Mouse (Mus musculus) right cerebral cortex, postnatal 25 days (tissue): ENCODE results near the gene Mpdu1.
"Not testable (repeated sequence)": the region's sequence is repeated elsewhere in the genome, so short reads cannot be mapped to it uniquely, and the experiment has no call there.

Experiments used
- DNase-seq: peaks from one replicate; pipeline ENCODE4 v3.0.0; 2022

Mpdu1 gene

GRCm38 (mm10) chr11:69662967-69663671 lies 677 bp upstream of the Mpdu1 start:
- no peak for DNase-seq

- DNase-seq: no peak
Measured at GRCm38 (mm10) chr11:69661221-69661881, 1.1 kb downstream of the Mpdu1 start.

DNA sequence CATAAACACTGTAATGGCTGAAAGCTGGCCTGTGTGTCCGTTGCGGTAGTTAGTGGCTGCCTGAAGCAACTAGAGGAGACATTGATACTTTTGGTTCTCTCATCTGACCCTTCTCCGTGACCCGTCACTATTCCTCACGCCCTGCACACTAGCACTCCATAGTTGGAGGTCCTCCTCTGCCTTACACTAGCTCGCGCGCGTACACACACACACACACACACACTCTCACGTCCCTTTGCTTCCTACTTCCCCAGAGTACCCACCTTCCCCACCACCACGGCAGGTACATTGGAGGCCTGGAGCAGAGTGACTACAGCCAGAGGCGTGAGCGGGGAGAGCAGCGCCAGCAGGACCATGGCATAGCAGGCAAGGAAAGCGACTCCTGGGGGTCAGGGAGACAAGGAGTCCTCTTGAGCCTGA lies 5.0 kb downstream of the Mpdu1 start:
- DNase-seq: no peak

- DNase-seq: no peak
Measured at GRCm38 (mm10) chr11:69656617-69657461, 5.6 kb downstream of the Mpdu1 start.

DNA sequence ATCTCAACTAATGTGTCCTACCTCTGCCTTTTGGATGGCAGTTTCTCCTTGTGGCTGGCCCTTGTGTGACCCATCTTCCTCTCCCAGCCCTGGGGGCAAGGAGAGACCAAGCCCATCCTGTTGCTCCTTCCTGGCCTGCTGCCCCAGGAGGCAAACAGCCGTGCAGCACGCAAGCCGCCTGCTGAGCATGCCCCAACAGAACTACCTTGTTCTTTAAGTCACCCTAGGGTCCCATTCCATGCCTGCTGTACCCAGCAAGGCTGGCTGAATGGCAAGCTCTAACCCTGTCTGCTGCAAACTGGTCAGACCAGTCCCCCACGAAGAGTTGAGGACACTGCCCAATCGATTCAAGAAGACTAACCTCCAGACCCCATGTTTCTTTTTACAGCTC lies 6.4 kb downstream of the Mpdu1 start:
- no peak for DNase-seq

- DNase-seq: peak; percentile 74
Measured at GRCm38 (mm10) chr11:69655264-69656064, 7.0 kb downstream of the Mpdu1 start, which contains the start of gene Sox15. Gene Sox15 (plus strand): TSS chr11:69655314.

DNA sequence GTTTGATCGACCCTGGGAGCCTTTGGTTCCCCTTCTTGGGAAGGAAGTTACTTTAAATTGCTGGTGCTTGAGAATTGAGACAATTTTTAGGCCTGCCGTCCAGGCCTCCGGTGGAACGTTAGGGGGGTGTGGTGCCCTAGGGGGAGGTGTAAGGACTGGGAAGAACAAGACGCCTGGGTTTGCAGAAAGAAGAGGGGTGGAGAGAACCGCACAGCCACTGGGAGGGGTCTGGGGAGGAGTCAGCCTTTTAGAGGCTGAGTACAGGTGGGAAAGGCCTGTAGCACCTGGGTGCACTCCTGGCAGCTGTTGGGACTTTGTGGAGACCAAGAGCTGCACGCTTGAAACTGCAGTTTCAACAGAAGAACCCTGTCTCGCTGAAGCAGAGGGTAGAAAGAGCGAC lies 7.7 kb downstream of the Mpdu1 start:
- DNase-seq: no peak

DNA sequence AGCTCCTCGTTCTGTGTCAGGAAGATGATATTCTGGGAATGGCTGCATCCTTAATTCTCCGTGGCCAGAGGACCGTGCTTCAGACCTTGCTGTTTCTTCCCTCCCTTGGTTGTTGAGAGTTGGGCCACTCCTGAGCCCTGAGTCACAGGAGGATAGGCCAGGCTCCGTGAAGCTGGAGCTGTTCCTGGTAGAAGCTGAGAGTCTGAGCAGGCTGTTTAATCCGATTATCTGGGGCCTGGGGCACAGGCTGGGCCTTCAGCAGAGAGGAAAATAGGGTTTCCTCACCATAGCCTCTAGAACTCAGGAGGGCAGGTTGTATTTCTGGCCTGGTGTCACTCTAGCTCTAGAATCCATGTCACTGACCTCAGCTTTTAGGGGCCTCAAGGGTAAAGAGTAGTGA lies 9.0 kb downstream of the Mpdu1 start:
- DNase-seq: no peak

- no peak for DNase-seq
Measured at GRCm38 (mm10) chr11:69645860-69646259, 16.6 kb downstream of the Mpdu1 start.

- DNase-seq: no peak
Measured at GRCm38 (mm10) chr11:69635471-69635870, 27.0 kb downstream of the Mpdu1 start.

DNA sequence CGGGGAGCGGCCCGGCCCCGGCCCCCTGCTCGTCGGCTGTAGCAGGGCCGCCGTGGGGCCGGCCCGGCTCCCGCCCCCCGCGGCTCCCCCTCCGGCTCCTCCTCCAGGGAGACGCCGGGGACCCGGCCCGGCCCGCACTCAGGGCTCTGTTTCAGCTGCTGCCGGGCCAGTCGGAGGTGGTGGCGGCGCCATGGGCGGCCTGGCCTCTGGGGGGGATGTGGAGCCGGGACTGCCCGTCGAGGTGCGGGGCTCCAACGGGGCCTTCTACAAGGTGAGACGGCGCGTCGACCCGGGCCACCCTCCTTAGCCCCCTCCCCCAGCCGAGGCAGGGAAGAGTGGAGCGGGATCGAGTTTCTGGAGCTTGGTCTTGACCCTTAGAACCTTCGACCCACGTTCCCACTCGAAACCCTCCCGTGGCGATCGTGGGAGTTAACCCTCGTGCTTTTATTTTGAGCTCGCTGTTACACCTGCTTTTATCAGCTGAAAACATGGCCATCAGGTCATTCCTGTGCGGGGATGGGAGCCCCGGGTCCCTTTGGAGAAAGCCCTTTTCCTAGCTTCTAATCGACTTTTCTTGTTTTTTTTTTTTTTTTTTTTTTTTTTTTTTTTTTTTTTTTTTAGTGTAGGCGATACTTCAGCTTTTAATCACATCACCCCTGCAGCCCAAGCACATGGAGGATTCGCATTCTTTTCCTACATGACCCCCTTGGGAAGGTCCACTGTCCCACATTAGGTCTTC lies 29.1 kb downstream of the Mpdu1 start:
- DNase-seq: no peak

- DNase-seq: peak; percentile 100
Measured at GRCm38 (mm10) chr11:69632284-69633089, 30.0 kb downstream of the Mpdu1 start, which contains the start of gene Fxr2. Gene Fxr2 (plus strand): TSS chr11:69632990.

- no peak for DNase-seq
Measured at GRCm38 (mm10) chr11:69629802-69630201, 32.6 kb downstream of the Mpdu1 start.

DNA sequence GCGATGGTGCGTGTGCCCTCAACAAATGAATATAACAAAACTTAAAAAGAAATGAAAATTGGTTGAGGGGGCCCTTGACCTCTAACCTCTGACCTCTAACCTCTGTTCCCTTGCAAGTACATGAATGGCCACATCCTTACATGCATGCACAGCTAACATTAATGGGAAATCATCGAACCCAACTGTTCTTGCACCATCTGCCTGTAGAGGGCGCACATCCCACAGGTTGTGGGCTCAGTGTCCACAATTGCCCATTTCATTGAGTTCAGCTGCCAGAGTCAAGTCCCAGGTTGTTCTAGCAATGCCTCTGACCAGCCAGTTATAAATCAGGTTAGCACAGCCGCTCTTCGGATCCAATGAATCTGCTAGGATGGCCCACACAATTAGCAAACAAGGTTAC lies 34.2 kb downstream of the Mpdu1 start:
- DNase-seq: peak; percentile 53

- DNase-seq: not testable (repeated sequence)
Measured at GRCm38 (mm10) chr11:69624339-69624738, 38.1 kb downstream of the Mpdu1 start.

DNA sequence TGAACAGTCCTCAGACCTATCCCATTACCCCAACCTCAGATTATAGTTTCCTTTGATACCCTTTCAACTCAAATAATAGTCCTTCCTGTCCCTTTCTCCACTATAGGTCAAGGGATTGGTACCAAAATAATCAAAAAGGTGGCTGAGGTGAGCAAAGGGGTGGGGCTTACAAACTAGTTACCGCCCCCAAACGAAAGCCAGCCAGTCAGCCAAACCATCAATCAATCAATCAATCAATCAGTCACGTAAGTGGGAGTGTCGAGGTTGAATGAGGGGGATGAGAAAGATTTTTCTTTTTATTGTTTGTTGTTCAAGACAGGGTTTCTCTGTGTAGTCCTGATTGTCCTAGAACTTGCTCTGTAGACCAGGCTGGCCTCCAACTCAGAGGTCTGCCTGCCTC lies 39.4 kb downstream of the Mpdu1 start:
- DNase-seq: no peak

- DNase-seq: no peak
Measured at GRCm38 (mm10) chr11:69622406-69622805, 40.0 kb downstream of the Mpdu1 start.

DNA sequence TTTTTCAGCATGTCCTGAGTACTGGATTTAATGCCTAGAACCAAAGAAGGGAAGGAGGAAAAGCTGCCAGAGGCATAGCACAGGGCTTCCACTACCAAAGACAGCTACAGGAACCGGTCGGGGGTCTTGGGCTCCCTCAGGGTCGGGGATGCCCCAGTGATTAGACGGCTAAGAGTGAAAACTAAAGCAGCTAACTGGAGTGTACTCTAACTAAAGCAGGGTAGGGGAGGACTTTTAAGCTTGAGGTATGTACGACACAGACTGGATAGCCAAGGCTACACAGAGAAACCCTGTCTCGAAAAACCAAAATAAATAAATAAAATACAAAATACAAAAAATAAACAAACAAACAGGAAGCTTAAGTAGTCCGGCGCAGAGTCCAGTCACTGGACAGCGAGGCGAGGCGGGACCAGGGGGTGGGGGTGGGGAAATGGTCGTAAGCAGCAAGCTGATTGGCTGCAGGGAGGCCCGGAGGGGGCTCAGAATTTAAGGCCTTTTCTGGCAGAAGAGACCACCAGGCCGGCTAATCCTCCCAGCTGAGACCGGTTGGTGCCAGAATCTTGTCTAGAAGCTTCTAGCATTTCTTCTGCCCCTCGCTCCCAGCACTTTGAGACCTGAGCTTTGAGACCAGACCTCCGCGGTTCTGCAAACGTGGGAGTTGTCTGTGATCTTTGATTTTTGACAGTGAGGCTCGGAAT lies 40.7 kb downstream of the Mpdu1 start, which contains the start of gene Sat2:
Gene Sat2 (plus strand): TSS at position 454 of the 698 bp plus-strand sequence.
- DNase-seq: no peak

- DNase-seq: no peak
Measured at GRCm38 (mm10) chr11:69620394-69621081, 41.9 kb downstream of the Mpdu1 start.

- DNase-seq: no peak
Measured at GRCm38 (mm10) chr11:69617805-69618204, 44.6 kb downstream of the Mpdu1 start, which contains the start of gene Shbg. Gene Shbg (minus strand): TSS chr11:69617905.
